Mouse (Mus musculus) R1 (cell line): Measurements from ENCODE around the gene Eef1g.

Source experiments
- DNase-seq: peaks from one replicate; pipeline ENCODE4 v3.0.0-alpha.2; 2018; ENCODE audit warnings: low read depth, low spot score

Gene Eef1g

DNA sequence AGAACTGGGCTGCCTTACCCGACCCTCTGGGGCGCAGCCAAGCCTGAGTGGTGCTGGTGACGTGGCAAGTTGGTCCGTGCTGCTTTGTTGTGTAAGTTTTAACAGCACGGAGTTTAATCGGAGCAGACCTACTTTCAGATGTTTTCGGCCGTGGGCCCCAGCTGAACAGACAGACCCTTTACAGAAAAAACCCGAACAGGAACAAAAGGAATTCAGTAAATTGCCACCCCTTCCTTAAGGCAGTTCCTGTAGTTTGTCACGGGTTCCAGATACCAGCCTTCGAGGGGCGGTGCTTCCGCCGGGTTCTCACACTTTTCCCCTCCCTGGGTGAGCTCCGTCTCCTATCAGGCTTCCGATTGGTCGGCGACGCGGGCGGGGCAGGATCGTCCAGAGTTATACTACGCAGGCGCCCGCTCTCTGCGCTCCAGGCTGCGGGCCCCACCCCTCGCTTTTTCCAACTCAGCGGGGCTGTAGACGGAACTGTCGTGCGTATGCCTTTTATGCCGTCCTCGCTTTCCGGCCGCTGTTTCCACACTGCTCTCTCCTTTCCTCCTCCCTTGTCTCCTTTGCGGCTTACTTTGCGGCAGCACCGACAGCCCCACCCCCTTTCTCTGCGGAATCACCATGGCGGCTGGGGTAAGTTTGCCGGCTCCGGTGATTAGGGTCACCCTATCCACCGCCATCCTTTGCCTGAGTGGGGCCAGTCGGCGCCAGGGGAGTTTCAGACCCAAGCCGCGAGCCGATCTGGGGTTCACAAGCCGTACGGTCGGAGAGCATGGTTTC, at the start of gene Eef1g:
TSS of gene Eef1g (plus strand) at position 452 of the 783 bp plus-strand sequence.
- peak; percentile 100 for DNase-seq

DNA sequence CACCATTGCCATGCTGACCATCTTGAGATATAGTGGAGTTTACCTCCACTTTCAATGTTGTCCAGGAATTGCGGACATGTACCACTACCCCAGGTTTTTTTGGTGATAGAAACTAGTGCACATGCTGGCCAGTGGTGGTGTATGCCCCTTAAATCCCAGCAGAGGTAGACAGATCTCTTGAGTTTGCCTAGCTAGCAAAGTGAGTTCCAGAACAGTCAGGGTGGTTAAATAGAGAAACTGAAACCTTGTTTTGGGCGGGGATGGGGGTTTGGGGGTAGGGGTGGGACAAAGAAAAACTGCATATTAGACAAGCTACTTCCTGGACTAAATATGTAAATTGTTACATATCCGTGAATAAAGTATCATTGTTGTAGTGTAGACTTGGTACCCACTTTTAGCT, 47.8 kb upstream of the Eef1g start:
- DNase-seq, result no peak

DNA sequence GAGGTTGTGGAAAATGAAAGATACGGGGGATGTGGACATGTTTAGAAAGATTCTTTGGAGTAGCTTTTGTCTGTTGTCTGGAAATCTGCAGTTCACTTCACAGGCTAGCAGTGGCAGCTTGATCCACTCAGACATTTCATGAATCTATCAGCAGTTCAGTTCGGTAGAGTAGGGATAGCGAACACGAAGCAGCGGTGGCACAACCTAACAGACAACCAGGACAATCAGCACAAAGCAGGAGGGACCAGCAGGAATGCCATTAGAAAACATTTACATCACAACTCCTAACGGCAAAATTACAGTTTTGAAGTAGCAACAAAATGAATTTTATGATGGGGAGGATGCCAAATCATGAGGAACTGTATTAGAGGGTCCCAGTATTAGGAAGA, 47.2 kb upstream of the Eef1g start:
- no peak for DNase-seq

DNA sequence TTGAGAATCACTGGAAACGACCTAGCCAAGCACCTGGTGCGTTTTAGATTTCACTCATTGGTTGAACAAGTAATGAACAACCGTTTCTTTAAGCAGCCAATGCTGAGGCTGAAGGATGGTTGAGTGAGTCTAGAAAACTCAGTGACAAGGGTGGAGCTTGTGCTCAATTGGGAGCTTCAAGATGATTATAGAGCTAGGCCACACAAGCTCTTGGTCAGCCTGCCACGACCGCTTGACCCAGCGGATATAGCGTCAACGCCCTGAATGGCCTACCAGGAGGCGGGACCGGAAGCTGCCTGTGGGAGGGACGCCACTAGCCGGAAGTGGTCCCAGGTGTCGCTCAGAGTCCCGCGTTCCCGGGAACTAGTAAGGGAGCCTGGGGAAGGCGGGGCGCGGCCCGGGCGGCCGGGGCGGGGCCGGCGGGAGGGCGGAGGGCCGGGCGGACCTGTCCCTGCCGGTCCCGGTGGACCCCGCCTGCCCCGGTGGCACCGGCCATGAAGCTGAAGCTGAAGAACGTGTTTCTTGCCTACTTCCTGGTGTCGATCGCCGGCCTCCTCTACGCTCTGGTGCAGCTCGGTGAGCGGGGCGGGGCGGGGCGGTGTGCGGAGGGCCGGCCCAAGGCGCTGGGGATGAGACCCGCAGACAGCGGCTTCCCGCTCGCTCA, 46.6 kb upstream of the Eef1g start, which contains the start of gene B3gat3:
TSS of gene B3gat3 (plus strand) at position 302 of the 664 bp plus-strand sequence.
- peak; percentile 94 for DNase-seq

DNA sequence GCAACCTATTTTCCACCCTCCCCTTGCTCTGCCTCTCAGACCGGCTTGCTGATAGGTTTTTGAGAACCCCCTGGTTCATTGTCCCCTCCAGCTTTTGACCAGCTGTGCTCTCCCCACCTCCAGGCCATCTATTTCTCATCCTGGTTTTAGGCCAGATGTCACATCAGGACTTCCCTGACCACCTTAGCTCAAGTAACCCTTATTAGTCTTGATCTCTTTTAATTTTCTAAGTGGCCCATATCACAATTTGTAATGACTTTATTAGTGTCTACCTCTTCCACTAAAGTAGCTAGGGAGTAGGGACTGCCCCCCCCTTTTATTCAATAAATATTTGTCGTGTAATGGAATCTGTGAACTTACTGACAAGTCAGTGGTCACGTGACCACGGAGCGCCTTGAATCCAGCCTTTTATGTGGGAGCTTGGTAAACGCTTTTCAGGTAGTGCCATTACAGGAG, 46.0 kb upstream of the Eef1g start:
- peak; percentile 76 for DNase-seq

- no peak for DNase-seq
Measured at GRCm38 (mm10) chr19:8921741-8922140, 45.1 kb upstream of the Eef1g start.

DNA sequence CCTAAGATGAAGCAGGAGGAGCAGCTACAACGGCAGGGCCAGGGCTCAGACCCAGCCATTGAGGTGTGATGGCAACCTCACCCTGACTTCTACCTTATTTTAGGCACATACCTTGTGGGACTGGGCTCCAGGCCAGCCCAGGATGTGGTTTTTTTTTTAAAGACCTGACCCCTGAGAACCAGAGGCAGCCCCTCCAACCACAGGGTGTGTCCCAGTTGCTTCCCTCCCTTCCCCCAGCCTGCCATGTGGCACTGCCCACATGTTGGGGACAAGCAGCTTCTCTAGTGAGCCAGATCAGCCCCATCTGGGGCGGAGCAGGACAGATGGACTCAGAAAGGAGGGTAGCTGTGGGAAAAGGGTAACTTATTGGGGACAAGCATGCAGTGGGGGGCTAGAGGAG, 40.1 kb upstream of the Eef1g start:
- DNase-seq, result no peak

DNA sequence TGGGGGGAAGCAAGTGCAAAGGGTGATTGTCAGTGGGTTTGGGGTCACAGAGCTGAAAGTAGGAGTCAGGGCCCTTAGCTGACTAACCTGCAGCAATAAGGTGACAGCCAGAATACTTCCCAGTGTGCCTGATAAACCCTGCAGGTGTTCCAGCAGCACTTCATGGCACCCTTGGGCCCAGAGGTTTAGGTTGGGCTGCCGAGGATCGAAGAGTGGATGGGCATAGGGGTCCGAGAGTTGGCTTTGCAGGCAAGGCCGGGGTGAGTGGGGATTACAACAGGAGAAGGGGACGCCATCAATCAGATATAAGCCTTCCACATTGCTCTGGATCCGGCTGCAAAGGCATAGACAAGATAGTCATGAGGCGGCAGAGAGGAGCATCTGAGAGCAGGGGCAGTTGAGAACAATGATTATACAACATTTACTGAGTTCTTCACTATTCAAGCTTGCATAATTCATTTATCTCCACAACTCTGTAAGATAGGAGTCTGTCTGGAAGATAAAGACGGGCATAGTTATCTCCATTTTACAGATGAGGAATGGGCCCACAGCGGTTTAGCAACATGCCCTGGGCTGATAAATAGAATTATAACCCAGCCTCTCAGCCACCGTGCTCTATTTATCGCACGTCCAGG, 38.8 kb upstream of the Eef1g start:
- no peak for DNase-seq

GRCm38 (mm10) chr19:8928689-8929223, 38.1 kb upstream of the Eef1g start:
- no peak for DNase-seq

- peak; percentile 93 for DNase-seq
Measured at GRCm38 (mm10) chr19:8929224-8930088, 37.4 kb upstream of the Eef1g start, which contains the start of the genes Rom1 and Eml3. Rom1 (minus strand) TSS chr19:8929356. Eml3 (plus strand) TSS chr19:8929552.

GRCm38 (mm10) chr19:8930117-8930516, 36.7 kb upstream of the Eef1g start:
- no peak for DNase-seq

- no peak for DNase-seq
Measured at GRCm38 (mm10) chr19:8930771-8931170, 36.1 kb upstream of the Eef1g start.

GRCm38 (mm10) chr19:8936736-8937135, 30.1 kb upstream of the Eef1g start:
- DNase-seq, result no peak

DNA sequence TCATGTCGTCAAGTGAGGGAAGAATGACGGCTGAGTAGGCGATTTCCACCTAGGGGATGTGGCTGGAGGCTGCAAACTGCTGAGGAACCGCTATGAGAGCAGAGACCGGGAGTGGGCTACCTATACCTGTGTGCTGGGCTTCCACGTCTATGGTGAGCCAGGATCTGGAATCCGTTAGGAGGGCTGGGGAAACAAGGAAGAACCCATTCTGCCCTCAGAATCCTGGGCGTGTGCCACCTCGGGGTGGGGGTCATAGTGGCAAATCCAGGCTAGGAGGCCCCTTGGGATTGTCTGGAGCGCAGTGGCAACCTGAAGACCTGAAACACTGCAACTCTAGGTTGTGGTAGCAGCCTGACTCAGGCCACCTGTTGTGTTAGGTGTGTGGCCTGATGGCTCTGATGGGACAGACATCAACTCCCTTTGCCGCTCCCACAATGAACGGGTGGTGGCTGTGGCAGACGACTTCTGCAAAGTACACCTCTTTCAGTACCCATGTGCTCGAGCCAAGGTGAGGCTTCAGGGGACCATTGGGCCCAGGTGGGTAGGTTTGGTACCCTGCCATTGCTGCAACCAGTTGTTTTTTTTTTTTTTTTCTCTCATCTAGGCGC, 26.2 kb upstream of the Eef1g start:
- DNase-seq, result peak; percentile 42

DNA sequence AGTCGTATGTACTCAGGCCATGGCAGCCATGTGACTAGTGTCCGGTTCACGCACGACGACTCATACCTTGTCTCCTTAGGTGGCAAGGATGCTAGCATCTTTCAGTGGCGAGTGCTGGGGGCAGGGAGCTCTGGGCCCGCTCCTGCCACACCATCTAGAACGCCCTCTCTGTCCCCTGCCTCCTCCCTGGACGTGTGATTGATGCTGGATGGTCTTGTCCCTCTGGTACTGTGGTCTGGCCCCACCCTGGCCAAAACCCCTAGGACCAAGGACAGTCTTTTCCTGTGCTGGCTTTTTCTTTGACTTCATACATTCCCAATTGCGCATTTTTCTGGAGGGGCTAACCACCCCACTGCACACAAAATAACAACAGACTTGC, 25.7 kb upstream of the Eef1g start:
- no peak for DNase-seq

DNA sequence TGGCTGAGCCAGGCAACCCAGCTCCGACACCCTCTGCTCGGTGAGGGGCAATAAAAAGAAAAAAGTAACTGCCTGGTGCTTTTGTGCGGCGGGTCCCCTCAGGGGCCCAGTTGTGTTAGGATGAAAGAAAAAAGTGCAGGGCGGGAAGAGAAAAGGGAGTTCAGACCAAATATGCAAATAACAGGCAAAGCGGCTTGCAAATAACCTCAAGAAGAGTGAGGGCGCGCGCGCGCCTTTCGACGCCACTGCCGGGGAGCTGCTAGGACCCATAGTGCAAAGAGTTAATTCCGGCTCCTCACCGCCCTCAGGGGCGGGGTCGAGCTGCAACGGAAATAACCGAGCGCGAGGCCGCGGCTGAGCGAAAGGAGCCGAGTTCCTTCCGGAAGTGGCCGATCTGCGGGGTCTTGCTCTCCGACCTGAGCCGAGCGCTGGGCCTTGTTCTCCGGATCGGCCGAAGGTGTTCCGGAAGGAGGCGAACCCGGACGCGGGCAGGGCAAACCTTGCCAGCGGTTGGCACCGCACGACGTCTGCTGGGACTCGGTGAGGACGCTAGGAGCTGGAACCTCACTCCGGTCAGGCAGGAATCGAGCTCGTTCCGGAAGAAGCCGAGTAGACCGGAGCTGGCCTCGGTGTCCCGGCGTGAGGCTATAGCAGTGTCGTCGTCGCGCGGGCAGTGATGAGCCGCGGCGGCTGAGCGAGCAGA, 25.2 kb upstream of the Eef1g start, which contains the start of gene Mta2:
TSS of gene Mta2 (plus strand) at position 361 of the 703 bp plus-strand sequence.
- peak; percentile 97 for DNase-seq

DNA sequence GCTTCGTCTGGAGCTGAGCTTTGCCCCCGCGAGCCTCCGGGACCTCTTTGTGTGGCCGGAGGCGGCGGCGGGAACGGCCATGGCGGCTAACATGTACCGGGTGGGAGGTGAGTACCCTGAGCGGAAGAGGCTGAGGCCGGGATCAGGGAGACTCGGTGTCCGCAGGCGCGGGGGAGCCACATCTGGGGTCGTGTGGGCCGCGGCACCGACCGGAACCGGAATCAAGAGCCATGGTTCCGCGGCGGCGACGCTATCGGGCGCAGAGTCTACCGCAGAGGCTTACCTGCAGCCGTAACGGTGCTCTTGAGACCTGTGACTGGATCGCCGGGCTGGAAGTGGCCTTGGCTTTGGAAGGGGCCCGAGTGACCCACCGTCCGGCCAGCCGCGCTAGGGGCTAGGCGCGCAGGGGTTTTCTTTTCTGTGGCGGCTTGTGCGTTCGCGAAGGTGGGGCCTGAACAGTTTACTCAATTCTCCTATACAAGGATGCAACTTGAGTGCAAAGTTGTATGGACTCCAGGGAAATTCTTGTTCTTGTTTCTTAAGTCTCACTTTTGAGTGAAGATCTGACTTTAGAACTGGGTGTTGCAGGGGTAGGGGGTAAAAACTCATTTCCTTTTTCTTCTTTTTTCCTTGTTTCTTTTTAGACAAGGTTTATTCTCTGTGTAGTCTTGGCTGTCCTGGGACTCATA, 24.4 kb upstream of the Eef1g start:
- DNase-seq, result peak; percentile 52

DNA sequence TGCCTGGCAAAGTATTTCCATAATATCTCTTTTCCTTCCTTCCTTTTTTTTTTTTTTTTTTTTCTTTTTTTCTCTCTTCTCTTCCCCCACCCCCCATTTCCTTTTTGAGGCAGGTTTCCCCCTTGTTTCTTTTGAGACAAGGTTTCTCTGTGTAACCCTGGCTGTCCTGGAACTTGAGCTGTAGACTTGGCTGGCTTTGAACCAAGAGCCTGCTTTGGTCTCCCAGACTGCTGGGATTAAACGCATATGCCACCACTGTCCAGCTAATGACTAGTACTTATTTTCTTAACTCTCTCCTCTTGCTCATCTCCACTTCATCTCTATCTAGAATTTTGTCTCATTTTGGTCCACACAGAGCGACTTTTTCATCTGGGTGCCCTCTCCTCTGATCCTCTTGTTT, 23.8 kb upstream of the Eef1g start:
- no peak for DNase-seq

DNA sequence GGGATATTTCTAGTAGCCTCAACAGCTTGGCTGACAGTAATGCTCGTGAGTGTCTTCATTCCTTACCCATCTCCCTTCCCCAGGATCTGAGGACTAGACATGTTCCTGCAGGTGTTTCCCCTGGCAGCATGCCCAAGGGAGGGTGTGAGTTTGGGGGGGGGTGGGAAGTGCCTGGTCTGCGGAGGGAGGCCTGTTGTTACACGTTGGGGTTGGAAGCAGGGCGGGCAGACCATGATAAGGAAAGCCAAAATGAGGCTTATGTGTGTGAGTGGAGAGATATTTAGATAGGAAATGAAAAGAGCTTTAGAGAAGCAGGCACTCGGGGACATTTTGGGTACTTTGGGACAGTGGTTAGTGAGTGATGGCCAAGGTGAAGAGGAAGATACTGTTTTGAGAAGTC, 22.8 kb upstream of the Eef1g start:
- DNase-seq, result no peak
